Mouse (Mus musculus) forelimb bud, embryonic 11.5 days (tissue): ENCODE results near the gene Plcb4.
"Not testable (repeated sequence)": the region's sequence is repeated elsewhere in the genome, so short reads cannot be mapped to it uniquely, and the experiment has no call there.

Source experiments
- DNase-seq: peaks from one replicate; pipeline ENCODE4 v3.0.0-alpha.2; 2012; ENCODE audit warnings: low read depth, low spot score

Gene Plcb4

DNA sequence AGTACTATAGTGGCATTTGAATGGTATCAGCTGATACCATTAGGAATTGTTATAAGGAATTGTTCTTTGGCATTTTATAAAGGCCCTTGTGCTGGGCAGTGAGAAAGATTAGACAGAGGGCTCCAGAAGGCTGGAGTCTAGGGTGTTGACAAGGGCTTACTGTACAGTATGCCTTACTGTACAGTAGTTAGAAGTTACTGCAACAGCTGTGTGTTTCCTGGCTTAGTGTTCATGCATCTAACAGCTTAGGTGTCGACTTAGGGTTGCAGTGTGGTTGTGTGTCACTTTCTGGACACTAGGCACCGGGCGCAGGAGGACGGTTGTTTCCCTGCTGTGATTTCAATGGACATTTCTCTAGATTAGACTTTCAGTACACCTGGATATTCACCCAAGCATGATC lies 57.4 kb downstream of the Plcb4 start:
- DNase-seq, result no peak

DNA sequence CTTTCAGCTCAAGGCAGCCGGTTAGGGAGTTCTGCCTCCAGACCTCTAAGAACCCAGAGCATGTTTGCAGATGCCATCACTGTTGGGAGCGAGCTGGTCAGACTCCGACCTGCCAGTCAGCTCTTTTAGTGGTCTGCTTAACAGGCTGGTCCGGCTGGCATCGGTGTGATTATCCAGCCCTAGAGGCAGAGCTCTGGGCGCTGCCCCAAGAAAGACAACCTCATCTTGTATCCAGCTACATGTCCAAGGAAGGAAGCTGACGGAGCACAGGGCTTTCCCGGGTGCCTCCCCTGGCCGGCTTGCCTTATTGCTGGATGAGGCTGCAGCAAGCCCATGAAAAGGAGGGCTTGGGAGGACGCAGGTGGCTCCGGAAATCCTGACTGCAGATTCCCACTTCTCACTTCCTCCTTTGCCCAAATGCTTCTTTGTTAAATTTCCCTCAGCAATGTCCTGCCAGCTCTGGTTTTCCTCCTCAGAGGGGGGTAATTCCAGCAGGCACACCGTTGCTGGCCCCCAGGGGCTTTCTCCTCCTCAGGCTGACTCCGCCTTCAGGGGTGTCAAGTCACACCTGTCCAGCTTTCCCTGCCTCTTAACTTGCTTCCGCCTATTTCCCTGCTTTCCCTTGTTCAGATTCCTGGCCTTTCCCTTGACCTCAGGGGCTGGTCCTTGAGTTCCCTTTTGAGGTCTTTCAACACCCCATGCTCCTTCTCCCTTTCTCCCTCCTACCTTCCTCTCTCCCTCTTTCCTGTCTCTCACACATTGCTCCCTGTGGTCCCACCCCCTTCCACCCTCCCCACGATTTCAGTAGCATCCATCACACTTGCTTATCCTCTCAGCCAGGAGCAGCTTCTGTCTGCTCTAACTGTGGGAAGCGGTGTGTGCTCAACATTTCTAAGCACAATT lies 58.7 kb downstream of the Plcb4 start:
- no peak for DNase-seq

DNA sequence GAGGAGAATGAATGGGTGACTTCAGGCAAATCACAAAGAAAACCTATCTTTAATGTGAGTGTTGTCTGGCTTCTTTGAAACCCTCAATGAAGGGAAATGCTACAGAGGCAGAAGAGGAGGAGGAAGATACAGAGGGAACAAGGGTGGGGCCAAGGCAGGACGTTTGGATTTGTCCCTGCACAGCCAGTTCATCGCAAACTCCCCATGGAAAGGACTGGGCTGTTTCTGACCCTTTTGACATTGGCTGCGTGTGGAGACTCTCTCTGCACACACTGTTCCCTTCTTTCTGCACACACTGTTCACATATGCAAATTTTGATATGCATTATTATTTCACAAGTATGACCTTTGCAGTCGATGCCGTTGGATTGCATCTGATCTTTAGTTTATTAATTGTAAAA lies 63.3 kb downstream of the Plcb4 start:
- no peak for DNase-seq

DNA sequence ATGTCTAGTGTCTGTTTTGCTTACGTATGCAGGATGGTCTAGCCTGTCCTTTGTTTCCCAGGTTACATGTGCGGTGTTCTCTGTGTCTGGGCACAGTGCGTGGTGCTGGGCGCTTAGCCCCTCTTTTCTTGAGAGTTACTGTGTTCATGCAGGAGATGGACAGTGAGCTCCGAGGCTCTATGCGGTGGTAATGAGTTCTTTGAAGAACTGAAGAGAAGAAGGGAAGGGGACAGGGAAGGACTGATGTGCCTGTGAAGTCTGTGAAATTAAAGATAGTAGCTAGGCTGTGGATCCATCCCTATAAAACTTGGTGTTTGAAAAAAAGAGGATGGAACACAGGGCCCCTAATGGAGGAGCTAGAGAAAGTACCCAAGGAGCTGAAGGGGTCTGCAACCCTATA lies 64.6 kb downstream of the Plcb4 start:
- no peak for DNase-seq

DNA sequence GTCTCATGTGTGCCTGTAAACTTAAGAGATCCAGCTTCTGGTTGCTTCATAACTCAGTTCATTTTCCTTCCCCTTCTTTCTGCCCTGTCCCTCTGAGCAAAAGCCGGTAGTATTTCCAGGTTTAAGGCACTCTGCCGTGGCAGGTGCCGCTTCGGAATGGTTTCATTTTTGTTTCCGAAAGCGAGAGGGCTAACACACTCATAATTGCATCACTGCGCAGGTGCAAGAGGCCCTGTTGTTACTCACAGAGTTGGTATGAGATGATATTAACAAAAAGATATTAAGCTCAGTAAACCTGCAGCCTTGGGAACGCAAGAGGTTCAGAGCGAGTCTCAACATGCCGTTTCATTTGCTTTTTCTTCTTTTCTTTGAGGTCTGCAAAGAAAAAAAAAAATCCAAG lies 65.7 kb downstream of the Plcb4 start:
- no peak for DNase-seq

DNA sequence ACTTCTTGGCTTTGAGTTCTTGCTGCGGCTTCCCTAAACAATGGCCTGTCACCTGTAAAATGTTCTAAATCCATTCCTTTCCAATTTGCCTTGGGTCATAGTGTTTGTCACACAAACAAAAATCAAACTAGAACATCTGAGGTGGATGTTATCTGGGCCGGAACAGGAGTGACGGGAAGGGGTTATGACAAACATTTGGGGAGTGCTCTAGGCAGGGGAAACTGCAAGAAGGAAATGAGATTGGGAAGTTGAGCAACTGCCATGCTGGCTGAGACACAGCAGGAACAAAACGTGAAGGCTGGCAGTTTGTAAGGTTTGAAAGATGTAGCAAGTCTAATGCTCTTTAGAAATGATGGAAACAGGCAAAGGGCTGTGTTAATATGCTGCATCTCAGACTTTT lies 66.6 kb downstream of the Plcb4 start:
- no peak for DNase-seq

DNA sequence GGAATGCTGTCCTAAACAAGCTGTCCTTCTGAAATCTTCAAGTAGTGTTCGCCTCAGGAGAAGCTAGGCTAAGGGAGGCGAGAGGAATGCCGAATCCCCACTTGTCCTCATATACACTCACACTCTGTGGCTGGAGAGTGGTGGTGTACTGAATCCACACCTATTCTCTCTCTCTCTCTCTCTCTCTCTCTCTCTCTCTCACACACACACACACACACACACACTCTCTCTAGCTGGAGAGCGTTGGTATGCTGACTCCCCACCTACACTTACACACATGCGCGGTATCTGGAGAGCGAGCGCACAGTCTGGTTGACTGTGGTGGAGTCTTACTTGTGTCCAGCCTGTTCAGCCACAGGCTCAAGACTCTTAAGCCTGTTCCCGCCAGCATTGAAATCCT lies 68.3 kb downstream of the Plcb4 start:
- no peak for DNase-seq

DNA sequence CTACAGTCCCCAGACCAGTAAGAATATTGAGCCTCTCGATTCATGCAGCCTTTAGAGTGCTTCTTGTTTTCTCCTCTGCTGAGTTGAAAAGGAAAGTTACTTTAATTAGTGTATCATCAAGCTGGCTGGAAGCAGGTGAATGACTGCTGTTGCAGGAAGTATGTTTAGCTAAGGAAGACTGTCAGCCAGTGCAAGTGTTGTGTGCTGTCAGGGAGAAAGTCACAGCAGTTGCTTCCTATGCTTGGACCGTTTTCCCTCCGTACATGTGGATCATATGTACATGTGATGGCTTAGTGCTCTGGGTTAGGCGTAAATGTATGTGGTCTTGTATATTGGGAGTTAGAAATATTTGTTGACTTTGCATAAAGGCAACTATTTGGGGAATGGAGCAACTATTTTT lies 69.1 kb downstream of the Plcb4 start:
- DNase-seq, result no peak

DNA sequence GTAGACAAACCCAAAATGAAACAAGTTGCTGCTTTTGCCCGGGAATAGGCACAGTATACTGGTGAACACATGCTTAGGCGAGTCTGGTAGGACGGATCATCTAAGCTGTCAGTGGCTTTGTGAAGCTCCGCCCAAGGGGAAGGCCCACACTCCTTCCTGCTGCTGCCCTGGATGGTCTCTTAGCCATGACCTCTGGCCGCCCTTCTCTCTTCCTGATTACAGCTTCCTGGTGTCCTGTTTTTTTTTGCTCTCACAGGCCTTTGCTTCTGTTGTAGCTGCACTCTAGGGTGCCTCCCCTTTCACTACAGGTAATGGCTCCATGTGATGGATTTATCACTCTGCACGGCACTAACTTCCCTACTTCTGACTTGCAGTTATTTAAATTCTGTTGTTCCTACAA lies 72.8 kb downstream of the Plcb4 start:
- DNase-seq, result no peak

DNA sequence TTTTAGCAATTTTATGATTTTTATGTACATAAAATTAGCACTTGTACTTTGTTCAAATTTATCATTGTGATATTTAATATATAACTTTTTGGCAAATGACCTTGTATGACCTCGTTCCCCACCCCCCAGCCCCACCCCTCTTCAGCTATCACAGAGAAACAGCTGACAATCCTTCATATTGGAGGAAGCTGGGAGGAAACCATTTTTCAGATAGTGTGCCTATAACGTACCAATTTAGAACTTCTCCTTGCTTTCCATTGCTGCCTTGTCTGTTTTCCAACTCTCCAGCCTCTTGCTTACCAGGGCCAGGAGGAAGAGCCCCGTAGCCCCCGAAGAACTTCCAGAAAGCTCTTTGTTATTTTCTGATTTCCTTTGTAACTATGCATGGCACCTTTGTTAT lies 73.8 kb downstream of the Plcb4 start:
- no peak for DNase-seq

DNA sequence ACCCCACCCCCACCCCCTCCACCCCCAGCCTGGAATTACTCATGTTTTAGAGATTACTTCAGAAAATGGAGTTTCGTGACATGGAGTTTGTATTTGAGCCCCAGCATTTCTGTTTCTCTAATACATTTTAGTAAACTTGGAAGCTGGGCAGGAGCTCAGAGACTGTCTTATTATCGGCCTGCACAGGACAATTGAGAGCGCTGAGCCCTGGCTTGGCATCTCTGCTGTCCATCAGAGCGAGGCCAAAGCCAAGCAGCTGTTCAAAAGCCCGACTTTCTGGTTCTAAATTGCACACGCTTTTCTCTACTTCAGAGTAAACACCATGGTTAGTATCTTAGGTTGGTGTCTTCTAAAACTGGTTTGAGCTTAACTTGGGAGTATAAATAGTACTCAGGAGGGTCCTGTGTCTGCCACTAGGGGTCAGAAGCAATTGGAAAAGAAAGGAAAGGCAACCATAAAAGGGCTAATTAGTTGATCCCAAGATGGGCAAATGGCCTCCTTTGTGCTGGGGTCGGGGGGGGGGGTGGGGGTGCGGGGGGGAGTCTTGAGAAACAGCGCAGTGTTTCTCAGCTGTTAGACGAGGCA lies 75.2 kb downstream of the Plcb4 start:
- no peak for DNase-seq

DNA sequence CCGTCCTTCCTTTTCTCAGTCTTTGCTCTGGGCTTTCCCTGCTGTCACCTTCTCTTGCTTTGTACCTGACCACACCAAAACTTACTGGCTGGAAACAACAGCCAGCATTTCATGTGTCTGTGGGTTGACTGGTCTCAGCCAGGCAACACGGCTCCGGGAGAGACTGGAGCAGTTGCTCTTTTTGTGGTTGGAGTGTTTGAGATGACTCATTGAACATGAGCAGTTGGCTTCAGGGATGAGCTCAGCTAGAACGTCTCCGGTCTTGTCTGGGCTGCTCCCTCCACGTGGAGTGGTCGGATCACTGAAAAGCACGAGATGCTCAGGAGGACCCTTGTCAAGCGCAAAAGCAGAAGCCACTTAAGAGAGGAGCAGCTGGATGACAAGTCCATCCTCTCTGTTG lies 78.7 kb downstream of the Plcb4 start:
- no peak for DNase-seq

DNA sequence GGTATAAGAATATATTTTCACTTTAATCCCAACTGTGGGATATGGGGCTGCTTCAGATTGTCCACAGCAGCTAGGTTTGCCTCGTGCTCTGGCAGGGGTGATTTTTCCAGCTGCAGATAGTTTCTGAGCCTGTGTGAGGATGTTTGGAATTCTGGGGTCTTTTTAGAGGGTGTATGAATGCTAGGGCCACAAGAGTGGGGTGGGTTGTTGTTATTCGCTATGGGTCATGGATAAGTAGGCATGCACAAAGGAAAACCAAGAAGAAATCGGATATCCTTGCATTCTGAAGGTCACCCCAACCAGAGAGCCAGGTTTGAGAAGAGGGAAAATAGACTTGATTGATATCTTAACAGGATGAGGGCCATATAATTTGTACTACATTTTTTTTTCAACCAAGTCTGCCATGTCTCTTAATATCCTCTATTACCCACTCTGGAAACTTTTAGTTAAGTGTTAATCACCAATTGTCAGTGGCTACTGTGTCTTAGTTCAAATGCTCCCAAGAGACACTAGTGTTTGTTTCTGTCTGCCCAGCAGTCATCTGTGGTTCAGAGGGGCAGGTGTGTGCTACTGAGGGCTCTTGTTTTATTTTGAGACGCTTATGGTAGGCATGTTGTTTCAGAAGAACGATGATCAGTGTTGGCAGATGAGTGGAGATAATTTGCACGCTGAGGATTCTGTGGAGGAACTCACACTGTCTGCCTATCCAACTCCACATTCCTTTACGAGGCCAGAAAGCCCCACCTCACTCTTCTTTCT lies 79.4 kb downstream of the Plcb4 start:
- not testable (repeated sequence) for DNase-seq

DNA sequence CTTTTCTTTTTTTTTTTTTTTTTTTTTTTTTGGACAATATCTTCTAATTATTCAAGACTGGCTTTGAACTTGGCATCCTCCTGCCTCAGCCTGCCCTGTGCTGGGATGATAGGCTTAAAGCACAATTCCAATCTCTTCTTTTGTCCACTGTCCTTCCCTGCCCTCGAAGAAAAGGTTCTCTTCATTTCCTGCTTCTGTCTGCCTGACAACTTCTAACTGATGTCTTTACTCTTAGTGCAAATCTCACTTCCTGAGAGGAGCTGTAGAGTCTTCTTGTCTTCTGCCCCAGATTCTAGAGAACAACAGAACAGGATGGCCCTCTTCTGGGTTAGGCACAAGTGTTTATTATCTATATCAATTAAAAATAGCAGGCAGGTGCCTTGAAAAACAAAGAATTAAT lies 80.1 kb downstream of the Plcb4 start:
- no peak for DNase-seq

DNA sequence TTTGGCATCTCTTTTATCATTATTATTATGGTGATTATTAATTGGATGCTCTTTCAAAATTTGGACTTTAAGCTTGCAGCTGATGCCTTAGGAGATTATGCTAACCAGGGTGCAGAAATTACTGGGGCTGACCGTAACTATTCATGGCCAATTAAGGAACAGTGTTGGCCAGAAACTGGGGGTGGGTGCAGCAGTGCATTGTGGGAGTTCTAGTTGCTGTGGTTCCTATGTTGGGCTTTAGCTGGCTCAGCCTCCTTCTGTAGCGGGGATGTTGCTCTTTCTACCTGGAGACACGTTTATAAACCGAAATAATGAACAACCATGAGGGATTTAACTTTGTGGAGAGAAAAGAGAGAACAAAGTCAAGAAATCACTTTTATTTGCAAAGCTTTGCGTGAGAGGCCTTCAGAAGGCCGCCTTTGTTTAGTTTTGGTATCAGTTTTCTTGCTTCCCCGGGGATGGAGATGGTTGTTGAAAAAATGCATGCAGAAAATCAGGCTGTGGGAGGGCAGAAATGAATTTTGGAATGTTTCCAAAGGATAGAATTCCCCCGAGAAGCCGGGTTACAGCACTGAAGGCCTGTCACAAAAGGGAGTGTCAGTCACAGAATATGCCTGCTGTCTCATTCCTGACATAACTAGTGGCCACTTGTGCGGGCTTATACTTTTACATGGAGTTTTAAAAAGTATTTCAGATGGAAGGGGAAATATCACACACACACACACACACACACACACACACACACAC lies 84.3 kb downstream of the Plcb4 start:
- no peak for DNase-seq

DNA sequence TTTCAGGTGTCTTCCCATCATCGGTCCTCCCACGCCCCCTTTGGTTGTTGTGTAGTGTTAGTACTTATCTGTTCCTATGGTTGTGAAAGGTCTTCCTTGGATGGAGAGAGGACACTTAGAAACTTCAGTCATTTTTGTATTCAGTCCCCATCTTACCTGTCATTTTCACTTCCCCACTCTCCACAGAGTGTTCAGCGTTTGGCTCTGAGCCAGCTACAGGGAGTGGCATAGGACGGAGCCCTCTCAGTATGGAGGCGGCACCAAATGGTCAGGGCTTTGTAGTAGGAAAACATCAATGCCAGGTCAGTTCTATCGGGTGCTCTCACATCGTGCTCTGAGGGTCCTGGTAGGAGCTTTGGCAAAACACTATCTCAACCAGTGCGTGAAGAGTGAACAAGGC lies 85.9 kb downstream of the Plcb4 start:
- no peak for DNase-seq

DNA sequence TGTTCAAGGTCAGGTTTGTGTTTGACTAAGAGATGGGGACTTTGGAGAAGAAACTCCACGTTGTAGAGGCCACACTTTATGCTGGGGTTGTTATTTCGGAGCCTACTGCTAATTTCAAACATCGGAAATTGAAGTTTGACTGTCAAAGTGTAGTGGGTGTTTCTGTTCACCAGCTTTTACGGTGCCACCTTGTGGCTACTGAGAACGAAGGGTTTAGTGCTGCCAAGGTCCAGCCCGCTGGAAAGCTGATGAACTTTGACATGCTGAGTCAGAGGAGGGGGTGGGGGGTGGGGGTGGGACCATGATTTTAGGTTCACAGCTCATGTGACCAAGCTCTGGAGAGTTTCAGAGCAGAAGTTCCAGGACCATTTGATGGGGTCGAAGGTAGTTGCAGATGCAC lies 86.3 kb downstream of the Plcb4 start:
- DNase-seq, result no peak

DNA sequence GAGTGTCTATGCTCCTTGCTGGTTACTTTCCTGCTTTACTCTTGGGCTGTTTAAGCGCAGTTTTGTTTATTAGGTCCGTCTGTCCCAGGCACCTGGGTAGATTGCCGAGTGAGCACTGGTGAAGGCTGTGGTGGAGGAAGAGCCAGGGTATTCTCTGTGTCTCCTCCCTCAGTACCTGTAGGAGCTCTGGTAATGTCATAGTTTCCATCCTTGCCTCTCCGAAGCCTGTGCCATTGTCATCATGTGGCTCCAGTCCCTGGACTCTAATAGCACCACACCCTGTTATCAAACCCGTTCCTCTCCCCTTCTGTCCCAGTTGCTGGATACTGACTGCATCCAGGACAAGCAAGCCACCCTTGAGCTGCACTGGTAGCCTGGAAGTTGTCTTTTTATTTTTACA lies 89.6 kb downstream of the Plcb4 start:
- no peak for DNase-seq

DNA sequence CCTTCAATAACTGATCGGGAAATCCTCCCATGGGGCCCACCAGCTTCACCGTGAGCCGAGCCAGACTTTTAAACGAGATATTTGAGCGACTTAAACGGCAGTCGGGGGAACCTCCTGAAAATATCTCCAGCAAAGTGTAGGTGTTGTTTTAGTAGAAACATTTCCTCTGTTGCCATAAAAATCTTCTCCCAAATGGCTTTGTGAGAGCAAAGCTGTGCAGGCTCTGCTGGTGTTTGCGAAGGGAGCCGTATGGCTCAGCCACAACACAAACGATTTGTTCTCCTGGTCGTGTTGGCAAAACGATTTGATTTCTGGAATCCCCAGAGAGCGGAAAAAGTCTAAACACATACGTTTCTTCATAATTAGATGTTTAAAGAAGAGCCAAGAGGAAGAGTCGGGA lies 90.8 kb downstream of the Plcb4 start:
- DNase-seq, result no peak

DNA sequence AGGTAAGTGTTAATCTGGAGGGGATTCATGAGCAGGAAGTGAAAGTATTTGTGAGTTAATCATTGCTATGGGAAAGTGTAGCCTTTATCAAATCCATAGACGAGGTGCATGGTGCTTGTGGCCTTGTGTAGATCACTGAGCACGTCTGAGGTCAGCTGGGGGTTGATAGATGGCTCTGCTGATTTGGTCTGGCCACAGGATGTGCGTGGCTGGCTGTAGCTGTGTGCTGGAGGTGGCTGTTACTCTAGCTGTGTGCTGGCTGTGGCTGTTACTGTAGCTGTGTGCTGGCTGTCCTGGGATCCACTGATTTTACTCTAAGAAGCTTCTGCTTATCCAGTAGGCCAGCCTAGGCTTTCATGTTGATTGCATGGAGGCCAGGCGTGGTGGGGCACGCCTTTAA lies 91.9 kb downstream of the Plcb4 start:
- DNase-seq, result no peak

DNA sequence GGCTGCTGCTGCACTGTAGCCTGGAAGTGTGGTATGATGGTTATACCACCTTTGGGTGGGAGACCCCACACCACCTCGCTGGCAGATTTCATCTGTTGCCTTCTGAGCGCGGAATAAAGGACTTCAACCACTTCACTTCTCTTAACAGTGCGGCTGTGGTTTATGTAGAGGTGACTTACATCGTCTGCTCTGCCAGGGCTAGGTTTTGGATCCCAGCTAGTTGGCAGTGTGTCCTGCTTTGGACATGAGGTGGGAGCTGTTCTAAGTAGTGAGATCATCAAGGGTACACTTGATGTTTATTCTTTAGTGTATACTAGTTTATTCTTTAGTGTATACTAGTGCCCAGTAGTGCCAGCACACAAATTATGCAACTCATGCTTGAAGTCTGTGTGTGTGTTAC lies 97.0 kb downstream of the Plcb4 start:
- no peak for DNase-seq

DNA sequence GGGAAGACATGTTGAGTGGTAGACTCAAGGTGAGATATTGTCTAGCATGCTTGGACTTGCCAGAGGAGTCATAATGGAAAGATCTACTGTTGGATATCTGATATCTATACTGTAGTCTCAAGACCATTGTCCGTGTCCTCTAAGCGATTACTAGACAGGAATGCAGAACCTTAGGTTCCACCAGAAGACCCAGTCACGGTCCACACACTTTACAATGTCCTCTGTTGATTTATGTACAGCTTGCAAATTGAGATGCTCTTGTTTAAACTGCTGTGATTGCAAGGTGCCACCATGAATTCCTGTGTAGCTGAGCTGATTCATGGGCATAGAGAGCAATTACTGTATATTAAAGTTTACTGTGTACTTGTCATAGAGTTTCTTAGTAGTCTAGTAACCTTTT lies 98.7 kb downstream of the Plcb4 start:
- no peak for DNase-seq
